Mouse (Mus musculus) macrophage (primary cell): ENCODE measurements around the gene Glo1. TPM values are rescaled to one million over a fixed set of nuclear protein-coding genes. Genes with fewer than 3 reads are reported as not detected.

Experiments
- H3K27ac ChIP-seq: fragments of 350-480 bp; formaldehyde crosslinking; 2 replicates; pipeline ENCODE4 v1.9.0; 2021
- H3K36me3 ChIP-seq: fragments of 350-480 bp; formaldehyde crosslinking; 2 replicates; pipeline ENCODE4 v1.9.0; 2021; ENCODE audit errors: inconsistent target
- H3K4me3 ChIP-seq: fragments of 350-480 bp; formaldehyde crosslinking; 2 replicates; pipeline ENCODE4 v1.9.0; 2021; ENCODE audit errors: inconsistent target
- H3K79me2 ChIP-seq: fragments of 350-480 bp; formaldehyde crosslinking; 2 replicates; pipeline ENCODE4 v1.9.0; 2021; ENCODE audit errors: inconsistent target
- WGBS: methylation state at CpG from one replicate; pipeline ENCODE4 v1.1.7; 2026; ENCODE audit warnings: inconsistent platforms; ENCODE audit not compliant: missing documents; 5-methylcytosine and 5-hydroxymethylcytosine counted together
- polyA plus RNA-seq: library from polyadenylated mRNA; stranded (reverse); fragments of 250-400 nt; gene quantifications from 3 replicates; pipeline ENCODE4 v1.2.4, GENCODE M21; 2018; ENCODE audit warnings: inconsistent platforms

The Glo1 gene
- polyA plus RNA-seq, 1 experiment from 2014 or later: 39.2 TPM

- Histone ChIP-seq H3K4me3 (peak overlapping the region; percentile 70), H3K36me3 (no peaks in the 10 kb centered on the region), H3K79me2 (peaks cover 32% of the 10 kb centered on the region), H3K27ac (no peak overlapping the region)
- 54% methylated on average over 12 of the region's 12 CpGs for WGBS
Observed at GRCm38 (mm10) chr17:30576946-30577345, 49.7 kb downstream of the Glo1 start.

DNA sequence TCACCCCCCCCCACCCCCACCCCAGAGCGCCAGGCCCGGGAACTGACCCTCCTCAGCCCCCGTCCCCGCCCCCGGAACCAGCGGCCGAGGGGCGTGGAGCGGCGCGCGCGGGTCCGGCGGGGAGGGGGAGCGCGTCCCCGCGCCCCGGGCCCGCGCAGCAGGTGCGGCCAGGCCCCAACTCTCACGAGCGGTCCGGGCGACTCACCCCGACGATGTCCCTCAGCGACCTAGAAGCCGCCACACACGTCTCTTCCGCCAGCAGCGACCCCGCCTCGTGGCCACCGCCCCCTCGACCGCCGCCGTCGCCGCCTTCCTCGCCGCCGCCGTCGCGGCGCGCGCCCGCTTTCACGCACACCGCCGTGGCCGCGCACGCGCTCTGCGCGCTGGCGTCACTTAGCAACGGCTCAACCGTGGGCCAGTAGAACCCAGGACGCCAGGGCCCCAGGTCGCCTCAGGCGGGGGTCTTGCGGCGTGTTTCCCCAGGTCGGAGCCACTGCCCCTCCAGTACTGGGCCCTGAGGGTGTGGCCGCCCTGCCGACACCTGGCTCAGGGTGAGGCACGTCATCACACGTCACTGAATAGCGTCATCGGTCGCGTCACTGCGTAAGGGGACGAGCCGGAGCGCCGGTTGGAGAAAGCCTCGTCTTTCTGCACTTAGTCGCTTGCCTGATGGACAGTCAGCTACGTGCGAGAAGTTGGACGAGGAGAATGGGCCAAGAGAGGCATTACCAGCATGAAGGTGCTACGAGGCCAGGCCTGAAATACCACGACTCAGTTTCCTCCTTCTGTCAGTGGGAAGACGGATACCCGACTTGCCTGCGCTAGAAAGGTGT lies 50.5 kb downstream of the Glo1 start, which contains the start of gene Btbd9:
Btbd9 (minus strand) TSS at position 548 of the 833 bp plus-strand sequence.
- H3K79me2 ChIP-seq: peaks cover 40% of the 10 kb centered on the region
- no peaks in the 10 kb centered on the region for H3K36me3 ChIP-seq
- H3K4me3 ChIP-seq: peak within 1 kb of the TSS; percentile 95
- WGBS: under 1% methylated on average over 88 of the region's 94 CpGs
- peak within 1 kb of the TSS; percentile 64 for H3K27ac ChIP-seq

DNA sequence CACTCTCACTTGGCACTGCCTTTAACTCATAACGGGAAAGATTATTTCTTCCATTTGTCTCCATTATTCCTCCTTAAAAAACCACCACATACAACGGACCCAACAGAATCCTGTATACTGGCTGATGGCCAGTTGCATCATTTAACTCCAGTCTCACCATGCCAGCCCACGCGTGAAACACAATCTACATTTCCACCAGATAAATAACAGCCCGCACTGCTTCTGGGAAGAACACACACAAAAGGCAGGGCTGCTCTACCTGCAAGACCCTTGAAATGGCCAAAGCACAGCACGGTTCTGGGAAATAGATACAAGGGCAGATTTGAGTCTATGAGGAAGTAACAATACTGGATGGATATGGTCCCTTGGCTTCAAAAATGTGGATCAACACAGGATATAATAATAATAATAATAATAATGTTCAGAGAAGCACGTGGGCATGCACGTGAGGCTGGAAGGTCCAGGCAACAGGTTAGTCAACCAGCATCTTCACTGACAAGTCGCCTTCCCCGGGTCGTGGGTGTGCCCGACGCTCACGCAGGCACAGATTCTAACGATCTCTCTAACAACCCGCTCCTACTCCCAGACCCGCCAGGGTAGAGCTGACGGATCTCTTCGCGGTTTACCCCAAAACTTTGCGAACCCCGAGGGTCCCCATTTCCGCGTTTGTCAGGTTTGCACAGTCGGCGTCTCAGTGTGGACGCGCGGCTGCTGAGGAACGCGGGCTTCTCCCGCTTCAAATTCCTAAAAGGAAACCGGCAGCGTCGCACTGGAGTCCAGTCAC lies 51.4 kb downstream of the Glo1 start:
- peaks cover 49% of the 10 kb centered on the region for H3K79me2 ChIP-seq
- peak overlapping the region; percentile 64 for H3K27ac ChIP-seq
- H3K36me3 ChIP-seq: no peaks in the 10 kb centered on the region
- WGBS: 3% methylated on average over 35 of the region's 35 CpGs
- H3K4me3 ChIP-seq: peak overlapping the region; percentile 95

DNA sequence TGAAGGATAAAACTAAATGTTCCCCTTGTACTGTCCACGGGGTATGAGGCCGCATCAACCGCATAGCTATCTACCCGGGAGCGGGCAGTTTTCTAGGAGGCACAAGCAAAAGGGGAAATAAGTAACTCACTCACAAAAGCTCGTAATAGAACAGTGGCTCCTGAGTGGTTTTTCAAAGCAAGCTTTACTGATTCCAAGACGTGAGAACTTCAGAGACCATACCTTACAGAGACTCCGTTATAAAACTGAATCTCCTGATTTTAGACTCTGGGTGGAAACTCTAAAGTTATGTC lies 51.9 kb downstream of the Glo1 start:
- WGBS: 4% methylated on average over 8 of the region's 8 CpGs
- Histone ChIP-seq H3K27ac (peak overlapping the region; percentile 64), H3K79me2 (peaks cover 54% of the 10 kb centered on the region), H3K36me3 (no peaks in the 10 kb centered on the region), H3K4me3 (peak overlapping the region; percentile 95)

- Histone ChIP-seq H3K36me3 (no peaks in the 10 kb centered on the region), H3K79me2 (peaks cover 60% of the 10 kb centered on the region), H3K27ac (peak overlapping the region; percentile 64), H3K4me3 (peak overlapping the region; percentile 95)
- WGBS: 69% methylated on average over 8 of the region's 8 CpGs
Observed at GRCm38 (mm10) chr17:30573990-30574782, 52.5 kb downstream of the Glo1 start.

DNA sequence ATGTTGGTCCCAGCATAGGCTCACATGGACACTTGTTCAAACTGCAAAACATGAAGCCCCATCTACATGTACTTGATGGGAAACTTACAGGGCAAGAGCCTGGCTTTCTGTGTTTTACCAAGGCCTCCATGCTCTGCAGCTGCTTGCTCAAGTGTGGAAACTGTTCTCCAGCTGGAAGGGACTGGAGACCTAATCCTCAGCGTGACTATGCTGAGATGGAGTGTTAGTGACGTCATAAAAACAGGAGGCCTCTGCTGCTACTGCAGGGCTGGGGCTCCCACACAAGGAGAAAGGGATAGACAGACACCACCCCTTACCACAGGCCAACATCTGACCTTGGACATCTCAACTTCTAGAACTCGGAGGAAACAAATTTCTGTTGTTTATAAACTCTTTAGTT lies 55.7 kb downstream of the Glo1 start:
- H3K4me3 ChIP-seq: no peak overlapping the region
- H3K27ac ChIP-seq: no peak overlapping the region
- H3K36me3 ChIP-seq: no peaks in the 10 kb centered on the region
- peaks cover 92% of the 10 kb centered on the region for H3K79me2 ChIP-seq
- 91% methylated on average over 3 of the region's 3 CpGs for WGBS

DNA sequence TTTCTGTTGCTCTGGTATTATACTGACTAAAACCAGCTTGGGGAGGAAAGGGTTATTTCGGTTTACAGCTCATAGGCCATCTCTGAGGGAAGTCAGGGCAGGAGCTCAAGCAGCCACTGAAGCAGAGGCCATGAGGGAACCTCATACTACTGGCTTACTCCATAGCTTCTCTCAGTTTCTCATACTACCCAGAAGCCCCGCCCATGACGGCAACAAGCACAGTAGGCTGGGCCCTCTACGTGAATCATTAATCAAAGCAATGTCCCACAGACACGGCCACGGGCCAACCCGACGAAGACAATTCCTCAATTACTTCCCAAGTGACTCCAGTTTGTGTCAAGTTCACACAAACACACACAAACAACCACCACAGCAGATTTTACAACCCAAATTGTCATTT lies 56.5 kb downstream of the Glo1 start:
- Histone ChIP-seq H3K36me3 (no peaks in the 10 kb centered on the region), H3K27ac (no peak overlapping the region), H3K79me2 (peaks cover 95% of the 10 kb centered on the region), H3K4me3 (no peak overlapping the region)
- WGBS: 64% methylated on average over 7 of the region's 8 CpGs

DNA sequence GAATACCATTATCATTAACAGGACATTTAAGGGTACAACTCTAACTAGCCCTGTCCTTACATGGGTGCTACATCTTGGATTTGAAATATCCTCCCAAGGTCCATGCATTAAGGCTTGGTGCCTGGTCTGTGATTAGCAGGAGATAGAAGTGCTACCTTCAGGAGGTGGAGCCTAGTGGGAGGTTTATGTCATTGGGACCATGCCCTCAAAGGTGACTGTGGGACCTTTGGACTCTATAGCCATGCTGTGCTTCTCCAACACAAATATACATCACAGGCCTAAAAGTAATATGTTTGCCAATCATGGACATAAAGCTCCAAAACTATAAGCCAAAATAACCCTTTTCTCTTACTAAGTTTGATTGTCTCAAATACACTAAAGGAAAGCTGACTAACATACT lies 58.2 kb downstream of the Glo1 start:
- H3K4me3 ChIP-seq: no peak overlapping the region
- H3K27ac ChIP-seq: no peak overlapping the region
- no peaks in the 10 kb centered on the region for H3K36me3 ChIP-seq
- peaks cover 100% of the 10 kb centered on the region for H3K79me2 ChIP-seq

- WGBS: 96% methylated on average over 7 of the region's 7 CpGs
- Histone ChIP-seq H3K4me3 (no peak overlapping the region), H3K36me3 (no peaks in the 10 kb centered on the region), H3K27ac (no peak overlapping the region), H3K79me2 (peaks cover 98% of the 10 kb centered on the region)
Observed at GRCm38 (mm10) chr17:30564971-30565370, 61.7 kb downstream of the Glo1 start.

GRCm38 (mm10) chr17:30564407-30564806 lies 62.3 kb downstream of the Glo1 start:
- Histone ChIP-seq H3K36me3 (no peaks in the 10 kb centered on the region), H3K4me3 (no peak overlapping the region), H3K79me2 (peaks cover 97% of the 10 kb centered on the region), H3K27ac (no peak overlapping the region)
- WGBS: 83% methylated on average over 3 of the region's 3 CpGs

DNA sequence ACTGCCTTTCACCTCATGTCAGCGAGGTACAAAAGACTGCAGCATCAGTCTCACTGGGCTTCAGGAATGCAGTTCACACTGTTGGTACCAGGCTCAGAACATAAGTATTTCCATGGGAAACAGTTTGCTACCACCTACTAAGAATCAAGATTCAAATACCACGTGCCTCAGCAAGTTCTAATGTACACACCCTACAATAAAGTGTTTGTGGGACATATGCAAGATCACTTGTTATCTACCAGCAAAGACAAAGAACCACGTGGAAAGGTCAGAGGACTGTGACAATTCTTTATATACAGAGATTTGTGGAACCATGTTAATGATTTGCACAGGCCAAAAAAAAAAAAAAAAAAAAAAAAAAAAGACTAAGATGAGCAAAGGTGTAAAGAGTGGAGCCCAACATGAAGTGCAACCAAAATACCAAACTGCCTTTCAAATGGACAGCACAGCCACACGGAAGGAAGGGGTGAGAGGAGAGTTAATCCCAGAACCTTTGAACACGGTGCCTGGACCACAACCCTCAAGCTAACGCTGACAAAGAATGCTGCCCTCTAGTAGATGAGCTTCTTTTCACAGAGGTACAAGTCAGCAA lies 63.1 kb downstream of the Glo1 start:
- H3K4me3 ChIP-seq: no peak overlapping the region
- WGBS: 80% methylated on average over 6 of the region's 6 CpGs

GRCm38 (mm10) chr17:30562770-30563169 lies 63.9 kb downstream of the Glo1 start:
- WGBS: 100% methylated on average over 2 of the region's 2 CpGs
- H3K36me3 ChIP-seq: no peaks in the 10 kb centered on the region
- no peak overlapping the region for H3K4me3 ChIP-seq
- no peak overlapping the region for H3K27ac ChIP-seq
- H3K79me2 ChIP-seq: peaks cover 97% of the 10 kb centered on the region

More for the DNA sequence above, 63.1 kb downstream of the Glo1 start:
- H3K79me2 ChIP-seq: peaks cover 97% of the 10 kb centered on the region
- H3K27ac ChIP-seq: no peak overlapping the region
- H3K36me3 ChIP-seq: no peaks in the 10 kb centered on the region

DNA sequence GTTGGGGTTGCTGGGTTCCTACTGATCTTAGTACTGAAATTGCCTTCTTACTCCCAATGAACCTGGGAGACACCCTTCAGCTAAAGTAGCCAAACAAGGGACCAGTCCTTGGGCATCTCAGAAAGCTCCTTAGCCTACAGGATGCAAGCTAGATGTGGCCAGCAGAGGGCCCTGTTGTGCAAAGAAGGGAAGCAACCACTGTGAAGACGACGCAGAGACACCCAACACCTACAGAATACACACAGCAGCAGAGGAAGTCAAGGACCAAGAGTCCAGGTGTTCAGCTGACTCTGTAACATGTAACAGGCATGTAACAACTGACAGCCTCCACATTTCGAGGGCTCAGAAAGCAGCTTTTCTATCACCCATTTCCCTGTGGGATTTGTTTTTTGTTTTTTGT lies 67.1 kb downstream of the Glo1 start:
- no peak overlapping the region for H3K27ac ChIP-seq
- peaks cover 95% of the 10 kb centered on the region for H3K79me2 ChIP-seq
- H3K4me3 ChIP-seq: no peak overlapping the region
- H3K36me3 ChIP-seq: no peaks in the 10 kb centered on the region
- 45% methylated on average over 3 of the region's 3 CpGs for WGBS

- Histone ChIP-seq H3K36me3 (no peaks in the 10 kb centered on the region), H3K79me2 (peaks cover 92% of the 10 kb centered on the region), H3K27ac (no peak overlapping the region), H3K4me3 (no peak overlapping the region)
- 92% methylated on average over 2 of the region's 2 CpGs for WGBS
Observed at GRCm38 (mm10) chr17:30558623-30559022, 68.0 kb downstream of the Glo1 start.
